Mouse (Mus musculus): Measurements from ENCODE around the gene C330007P06Rik.
"Not testable (repeated sequence)": the region's sequence is repeated elsewhere in the genome, so short reads cannot be mapped to it uniquely, and the experiment has no call there.

The C330007P06Rik gene

GRCm38 (mm10) chrX:36796734-36797133, 77.2 kb downstream of the C330007P06Rik start:
- not testable (repeated sequence) for DNase-seq

DNA sequence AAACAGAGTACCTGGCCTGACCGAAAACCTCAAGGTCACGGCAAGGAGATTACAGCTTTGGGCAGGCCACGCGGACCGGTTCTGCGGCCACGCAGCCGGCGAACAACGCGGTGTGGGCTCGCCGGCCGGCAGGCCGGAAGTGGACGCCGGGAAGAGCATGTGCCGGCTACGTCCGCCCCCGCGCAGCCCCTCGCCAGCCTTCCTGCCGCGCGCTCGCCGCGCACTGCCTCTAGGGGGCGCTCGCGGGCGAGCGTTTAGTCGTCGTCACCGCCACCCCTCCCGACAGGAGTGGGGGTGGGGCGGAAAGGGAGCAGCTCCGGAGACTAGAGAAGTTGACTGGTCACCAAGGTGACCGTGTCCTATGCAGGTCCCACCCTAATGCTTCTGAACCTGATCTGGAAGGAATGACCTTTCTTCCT, 77.7 kb downstream of the C330007P06Rik start:
- DNase-seq = peak; percentile 78

- peak; percentile 83 for DNase-seq
These were observed 78.3 kb downstream of the C330007P06Rik start, which contains the start of gene Slc25a5 for GRCm38 (mm10) chrX:36795424-36796162. Slc25a5 (plus strand) TSS chrX:36795651.

DNA sequence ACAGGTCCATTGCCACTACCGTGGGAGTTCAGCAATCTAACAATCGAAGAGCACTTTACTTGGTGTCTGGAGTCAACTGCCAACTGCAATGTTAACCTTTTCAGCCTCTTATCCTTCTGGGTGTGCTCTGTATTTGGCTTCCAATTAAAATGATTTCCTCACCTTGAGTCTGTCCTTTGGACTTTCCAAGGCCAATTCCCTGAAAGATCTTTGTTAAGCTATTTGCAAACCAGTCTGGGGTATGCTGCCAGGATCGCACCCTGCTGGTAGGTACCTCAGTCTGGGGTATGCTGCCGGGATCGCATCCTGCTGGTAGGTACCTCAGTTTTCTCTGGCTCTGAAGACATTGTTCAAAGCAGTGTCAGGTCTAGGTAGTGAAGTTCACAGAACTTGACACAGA, 79.3 kb downstream of the C330007P06Rik start:
- DNase-seq = no peak

GRCm38 (mm10) chrX:36789360-36789759, 84.6 kb downstream of the C330007P06Rik start:
- no peak for DNase-seq

- DNase-seq = no peak
These were observed 96.2 kb downstream of the C330007P06Rik start for GRCm38 (mm10) chrX:36777694-36778093.

GRCm38 (mm10) chrX:36775520-36775919, 98.4 kb downstream of the C330007P06Rik start:
- no peak for DNase-seq
